Mouse (Mus musculus) intestine, postnatal 0 days (tissue): ENCODE measurements at regions not wholly inside any gene's neighbourhood (a gene's known extent, or its start where the extent isn't known, plus 50 kb on each side); places are given as distances from the start of the nearest gene placed in this dataset.

Experiments
- ATAC-seq: fragments of 200-750 bp; cut with Nextera tagmentation; 2 replicates; pipeline ENCODE4 v1.8.0; 2017; ENCODE audit warnings: mild to moderate bottlenecking, moderate TSS enrichment, moderate library complexity
- H3K27ac ChIP-seq: fragments of 300-500 bp; sonication (generic); 2 replicates; pipeline ENCODE4 v1.5.1; 2014; ENCODE audit warnings: mild to moderate bottlenecking, low read depth, low read length, moderate library complexity
- H3K27me3 ChIP-seq: fragments of 300-500 bp; sonication (generic); replicated peaks from 2 replicates; pipeline ENCODE4 v1.6.1; 2014; ENCODE audit warnings: low read length, mixed read lengths; ENCODE audit not compliant: control insufficient read depth, insufficient read depth
- H3K36me3 ChIP-seq: fragments of 300-500 bp; sonication (generic); 2 replicates; pipeline ENCODE4 v1.6.1; 2014; ENCODE audit warnings: mild to moderate bottlenecking, moderate library complexity; ENCODE audit not compliant: control insufficient read depth, insufficient read depth
- H3K4me1 ChIP-seq: fragments of 300-500 bp; sonication (generic); replicated peaks from 2 replicates; pipeline ENCODE4 v1.6.1; 2014; ENCODE audit warnings: antibody characterized with exemption, low read length, mixed read lengths; ENCODE audit not compliant: control insufficient read depth, insufficient read depth
- H3K4me2 ChIP-seq: fragments of 300-500 bp; sonication (generic); replicated peaks from 2 replicates; pipeline ENCODE4 v1.6.1; 2014; ENCODE audit warnings: low read depth, mild to moderate bottlenecking, moderate library complexity
- H3K4me3 ChIP-seq: fragments of 300-500 bp; sonication (generic); 2 replicates; pipeline ENCODE4 v1.5.1; 2014; ENCODE audit warnings: low read depth, low read length
- H3K9ac ChIP-seq: fragments of 300-500 bp; sonication (generic); 2 replicates; pipeline ENCODE4 v1.6.1; 2014; ENCODE audit warnings: mild to moderate bottlenecking, low read depth, low read length
- H3K9me3 ChIP-seq: fragments of 300-500 bp; sonication (generic); 2 replicates; pipeline ENCODE4 v1.6.1; 2016; ENCODE audit warnings: mixed run types; ENCODE audit not compliant: control insufficient read depth
- CTCF ChIP-seq: sonication (generic); IDR thresholded peaks from 2 replicates; pipeline ENCODE4 v1.5.1; 2016; ENCODE audit warnings: low read depth, mild to moderate bottlenecking, control low read depth, antibody characterized with exemption, moderate library complexity
- WGBS: fragments of 180-500 bp; shearing (Covaris S2); extraction: QIAGEN DNeasy Blood & Tissue Kit; methylation state at CpG from one replicate; pipeline ENCODE4 v1.1.7; 2014; 5-methylcytosine and 5-hydroxymethylcytosine counted together

GRCm38 (mm10) chr8:47769452-47769851 is 52.5 kb upstream of the Cldn24 start:
- H3K9me3 ChIP-seq: no peaks in the 10 kb centered on the region
- ATAC-seq: no peak
- H3K9ac ChIP-seq: no peak overlapping the region
- WGBS: 79% methylated on average over 5 of the region's 5 CpGs
- no peak overlapping the region for H3K4me3 ChIP-seq
- H3K36me3 ChIP-seq: no peaks in the 10 kb centered on the region
- H3K27me3 ChIP-seq: no peaks in the 10 kb centered on the region
- no peak for TF ChIP-seq CTCF
- H3K4me2 ChIP-seq: no peak overlapping the region
- H3K4me1 ChIP-seq: no peaks in the 10 kb centered on the region
- H3K27ac ChIP-seq: no peak overlapping the region

- no peak overlapping the region for H3K4me3 ChIP-seq
- H3K27me3 ChIP-seq: no peaks in the 10 kb centered on the region
- H3K9me3 ChIP-seq: no peaks in the 10 kb centered on the region
- no peak for TF ChIP-seq CTCF
- no peak overlapping the region for H3K27ac ChIP-seq
- H3K4me1 ChIP-seq: no peaks in the 10 kb centered on the region
- no peaks in the 10 kb centered on the region for H3K36me3 ChIP-seq
- no peak overlapping the region for H3K9ac ChIP-seq
- H3K4me2 ChIP-seq: no peak overlapping the region
- 84% methylated on average over 8 of the region's 8 CpGs for WGBS
- ATAC-seq: no peak
These were observed 53.2 kb upstream of the Cldn24 start for GRCm38 (mm10) chr8:47768751-47769150.

GRCm38 (mm10) chr8:47764480-47764879 is 50.7 kb upstream of the Cdkn2aip start:
- no peak for ATAC-seq
- H3K4me2 ChIP-seq: peak overlapping the region; percentile 41
- no peaks in the 10 kb centered on the region for H3K9me3 ChIP-seq
- no peaks in the 10 kb centered on the region for H3K27me3 ChIP-seq
- H3K9ac ChIP-seq: no peak overlapping the region
- no peaks in the 10 kb centered on the region for H3K4me1 ChIP-seq
- no peak overlapping the region for H3K4me3 ChIP-seq
- 50% methylated on average over 15 of the region's 15 CpGs for whole genome bisulfite sequencing
- H3K36me3 ChIP-seq: no peaks in the 10 kb centered on the region
- H3K27ac ChIP-seq: no peak overlapping the region
- TF ChIP-seq CTCF: no peak

GRCm38 (mm10) chr8:47764068-47764467 is 50.3 kb upstream of the Cdkn2aip start:
- Histone ChIP-seq H3K4me3 (peak overlapping the region; percentile 11; the same call in 1 of the 2 replicates), H3K27ac (no peak overlapping the region)
- WGBS: 25% methylated on average over 11 of the region's 11 CpGs

More at GRCm38 (mm10) chr8:47764068-47764467, 50.3 kb upstream of the Cdkn2aip start:
- Histone ChIP-seq H3K4me2 (peak overlapping the region; percentile 41), H3K9me3 (no peaks in the 10 kb centered on the region), H3K27me3 (no peaks in the 10 kb centered on the region), H3K4me1 (no peaks in the 10 kb centered on the region), H3K9ac (no peak overlapping the region), H3K36me3 (no peaks in the 10 kb centered on the region)
- ATAC-seq: peak; percentile 84
- no peak for TF ChIP-seq CTCF
